Mouse (Mus musculus) adrenal gland, adult 2 months (tissue): ENCODE results near the gene Gga2. TPM values are rescaled to one million over a fixed set of nuclear protein-coding genes. Genes with fewer than 3 reads are reported as not detected.

Source experiments
- DNase-seq: peaks from one replicate; pipeline ENCODE4 v3.0.0; 2021
- polyA plus RNA-seq: library from polyadenylated mRNA; depleted of rRNA; stranded (reverse); fragments of >200 nt; gene quantifications from 2 replicates; pipeline ENCODE4 v1.2.3, GENCODE M21; 2012
- total RNA-seq, 2 experiments: library from RNA; stranded (reverse); gene quantifications; 2 replicates each; pipeline ENCODE4 v1.2.3; 2021

Gene Gga2
- total and polyA plus RNA-seq, 3 experiments: 19.0 to 20.2 (median 19.9) TPM

DNA sequence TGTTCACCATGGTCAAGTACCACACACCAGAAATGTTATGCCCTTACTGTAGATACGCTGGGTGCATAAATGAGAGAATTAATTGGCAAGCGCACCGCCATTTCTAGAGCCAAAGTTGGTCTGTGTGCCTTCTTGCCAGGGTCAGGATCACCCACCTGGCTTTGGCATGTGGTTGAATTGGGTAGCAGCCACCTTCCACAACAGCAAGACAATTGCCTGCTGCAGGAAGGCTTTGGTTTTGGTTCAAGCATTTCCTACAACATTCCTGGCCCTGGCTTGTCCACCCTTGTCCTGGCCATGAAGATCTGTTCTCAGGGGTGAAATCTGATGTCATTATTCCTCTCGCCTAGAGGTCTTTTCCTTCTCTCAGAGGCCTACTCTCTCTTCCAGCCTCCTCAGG lies 8.7 kb downstream of the Gga2 start:
- no peak for DNase-seq

DNA sequence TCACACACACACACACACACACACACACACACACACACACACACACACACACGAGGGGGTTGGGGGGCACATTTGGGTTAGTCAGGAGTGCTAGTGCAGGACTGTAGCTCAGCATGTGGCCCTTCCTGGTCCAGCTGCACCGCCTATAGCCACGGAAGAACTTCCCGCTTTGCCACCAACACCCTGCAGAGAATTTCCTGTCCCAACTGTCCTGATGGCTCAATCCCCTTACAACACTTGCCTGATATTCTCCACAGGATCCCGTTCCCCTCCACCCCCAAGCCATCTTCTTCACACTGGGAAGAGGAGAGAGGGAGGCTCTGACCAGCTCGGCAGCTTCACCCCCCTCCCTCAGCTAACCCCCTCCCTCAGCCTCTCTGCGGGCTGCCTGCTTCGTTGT lies 20.6 kb downstream of the Gga2 start:
- no peak for DNase-seq

DNA sequence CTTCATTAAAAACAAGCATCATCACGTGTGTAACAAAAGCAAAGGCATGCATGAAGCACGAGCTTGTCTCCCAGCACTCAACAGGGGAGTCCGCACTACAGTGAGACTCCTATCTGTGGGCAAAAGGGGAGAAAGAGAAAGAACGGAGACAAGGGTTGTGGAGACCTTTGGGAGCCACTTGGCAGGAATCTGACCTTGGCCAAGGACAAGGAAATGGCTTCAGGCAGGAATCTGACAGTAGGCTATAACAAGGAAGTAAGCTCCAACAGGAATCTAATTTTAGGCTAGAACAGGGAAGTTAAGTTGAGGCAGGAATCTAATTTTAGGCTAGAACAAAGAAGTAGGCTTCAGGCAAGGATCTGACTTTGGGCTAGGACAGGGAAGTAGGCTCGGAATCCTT lies 25.1 kb downstream of the Gga2 start:
- no peak for DNase-seq

DNA sequence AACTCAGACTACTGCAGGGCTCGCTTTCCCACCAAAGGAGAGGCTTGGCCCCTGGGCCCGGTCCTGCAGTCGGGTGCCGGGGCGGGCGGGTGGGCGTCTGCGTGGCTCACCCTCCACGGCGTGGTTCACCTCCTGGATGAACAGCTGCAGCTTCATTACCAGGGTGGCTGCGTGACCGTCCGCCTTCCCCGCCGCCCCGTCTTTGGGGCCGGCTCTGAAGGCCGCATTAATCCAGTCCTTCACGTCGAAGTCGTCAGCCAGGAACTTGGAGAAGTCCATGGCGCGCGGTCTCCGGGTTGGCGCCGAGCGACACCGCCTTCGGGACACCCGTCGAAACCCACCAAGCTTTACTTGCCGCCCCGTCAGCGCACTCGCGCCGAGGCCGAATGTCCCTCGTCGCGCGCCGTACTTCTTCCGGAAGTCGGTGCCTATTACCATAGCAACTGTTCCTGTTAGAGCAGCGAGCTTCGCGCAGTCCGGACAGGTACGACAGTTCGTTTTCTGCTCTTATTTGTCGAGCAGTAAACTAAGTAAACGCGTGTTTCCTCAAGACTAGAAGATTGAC lies 39.6 kb downstream of the Gga2 start, which contains the start of gene Cog7:
TSS of gene Cog7 (minus strand) at position 405 of the 565 bp plus-strand sequence.
- DNase-seq: peak; percentile 95

DNA sequence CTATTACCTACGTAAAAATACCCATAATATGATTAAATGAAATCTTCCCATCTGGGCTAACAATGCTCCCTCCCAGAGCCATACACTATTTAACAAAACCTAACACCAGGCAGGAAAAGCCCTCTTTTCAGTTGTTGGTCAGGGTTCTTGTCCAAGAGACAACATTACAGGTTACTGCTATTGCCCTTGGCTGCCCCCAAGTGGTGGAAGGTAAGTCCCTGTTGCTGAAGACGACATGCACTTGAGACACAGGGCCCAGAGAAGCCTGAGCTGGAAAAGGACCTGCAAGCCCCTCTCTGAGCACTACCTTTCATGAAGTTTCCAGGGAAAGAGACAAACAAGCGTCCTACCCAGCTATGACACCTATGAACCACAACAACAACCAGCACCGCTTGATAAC lies 46.0 kb downstream of the Gga2 start:
- peak; percentile 23 for DNase-seq

DNA sequence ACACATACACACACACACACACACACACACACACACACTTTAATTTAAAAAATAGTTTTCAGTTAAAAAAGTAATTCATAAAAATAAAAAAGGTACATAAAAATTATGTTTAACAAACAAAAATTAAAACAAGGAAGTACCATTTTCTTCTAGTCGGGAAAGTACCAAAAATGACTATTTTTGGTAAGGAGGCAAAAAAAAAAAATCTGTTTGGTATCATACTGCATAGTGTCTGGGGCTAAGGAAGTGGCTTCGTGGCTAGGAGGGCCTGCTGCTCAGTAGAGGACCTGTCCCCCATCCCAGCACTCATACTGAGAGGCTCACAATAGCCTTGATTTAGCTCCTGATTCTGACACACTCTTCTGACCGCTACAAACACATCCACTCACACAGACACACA lies 49.3 kb downstream of the Gga2 start:
- no peak for DNase-seq

DNA sequence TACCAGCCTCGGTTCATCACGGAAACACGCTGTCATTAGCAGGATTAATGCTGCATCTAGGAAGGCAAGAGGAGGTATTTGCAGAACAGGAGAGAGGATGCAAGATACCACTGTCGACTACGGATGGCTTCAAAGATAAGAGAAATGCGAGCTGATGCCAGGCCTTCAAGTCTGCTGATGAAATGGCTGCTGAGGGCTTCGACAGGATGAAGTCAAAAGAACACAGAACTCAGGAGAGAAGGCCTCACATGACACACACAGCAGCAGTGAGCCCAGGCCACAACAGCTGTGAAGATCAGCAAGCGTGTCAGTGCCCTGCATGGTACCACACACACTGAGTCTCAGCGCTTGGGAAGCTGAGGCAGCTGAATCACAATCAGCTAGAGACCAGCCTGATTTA lies 50.8 kb downstream of the Gga2 start:
- DNase-seq: no peak

DNA sequence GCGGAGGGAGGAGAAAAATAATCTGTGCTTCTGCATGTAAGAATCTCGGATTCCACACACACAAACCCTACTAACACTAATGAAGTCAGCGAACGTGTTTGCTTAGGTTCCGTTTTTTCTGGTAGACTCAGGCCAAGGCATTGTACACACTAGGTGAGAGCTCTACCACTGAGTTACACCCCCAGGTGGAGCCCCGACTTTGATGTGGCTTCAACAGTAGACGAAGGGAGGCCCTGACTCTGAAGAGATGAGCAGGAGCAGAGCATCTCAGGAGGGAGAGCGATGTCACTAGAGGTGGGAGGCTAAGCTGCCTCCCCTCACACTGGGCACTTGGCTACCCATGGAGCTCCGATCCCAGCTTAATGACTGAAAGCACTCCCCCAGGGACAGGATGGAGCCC lies 52.2 kb downstream of the Gga2 start:
- no peak for DNase-seq

DNA sequence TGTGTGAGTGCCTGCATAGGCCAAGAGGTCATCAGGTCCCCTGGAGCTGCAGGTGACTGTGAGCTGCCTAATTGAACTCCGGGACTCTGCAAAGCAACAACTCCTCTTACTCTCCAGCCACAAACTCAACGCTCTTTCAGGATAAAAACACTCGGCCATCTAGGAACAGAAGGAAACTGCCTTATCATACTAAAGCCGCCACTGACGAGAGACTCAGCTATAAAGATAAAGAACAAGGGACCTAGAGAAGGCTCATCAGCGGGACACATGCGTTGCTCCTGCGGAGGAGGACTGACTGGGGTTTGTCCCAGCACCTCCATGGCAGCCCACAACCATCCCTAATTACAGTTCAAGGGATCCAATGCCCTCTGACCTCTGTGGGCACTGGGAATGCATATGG lies 52.8 kb downstream of the Gga2 start:
- no peak for DNase-seq

DNA sequence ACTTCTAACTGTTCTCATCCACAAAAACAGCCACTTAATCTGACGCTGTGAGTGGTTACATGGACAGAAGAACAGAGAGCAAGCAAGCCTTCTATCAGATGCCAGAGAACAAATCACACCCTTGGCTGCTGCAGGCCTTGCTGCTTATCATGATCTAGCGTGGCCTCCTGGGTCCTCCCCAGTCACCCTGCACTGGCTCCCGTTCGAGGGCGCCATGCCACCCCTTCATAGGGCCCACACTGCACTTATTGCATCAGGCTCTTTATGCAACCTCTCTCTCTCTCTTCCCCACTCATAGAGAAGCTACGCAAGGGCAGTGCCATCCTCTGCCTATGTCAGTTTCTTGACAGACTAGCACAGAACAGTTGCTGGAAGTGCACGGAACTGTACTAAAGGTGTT lies 54.9 kb downstream of the Gga2 start:
- DNase-seq: peak; percentile 9

DNA sequence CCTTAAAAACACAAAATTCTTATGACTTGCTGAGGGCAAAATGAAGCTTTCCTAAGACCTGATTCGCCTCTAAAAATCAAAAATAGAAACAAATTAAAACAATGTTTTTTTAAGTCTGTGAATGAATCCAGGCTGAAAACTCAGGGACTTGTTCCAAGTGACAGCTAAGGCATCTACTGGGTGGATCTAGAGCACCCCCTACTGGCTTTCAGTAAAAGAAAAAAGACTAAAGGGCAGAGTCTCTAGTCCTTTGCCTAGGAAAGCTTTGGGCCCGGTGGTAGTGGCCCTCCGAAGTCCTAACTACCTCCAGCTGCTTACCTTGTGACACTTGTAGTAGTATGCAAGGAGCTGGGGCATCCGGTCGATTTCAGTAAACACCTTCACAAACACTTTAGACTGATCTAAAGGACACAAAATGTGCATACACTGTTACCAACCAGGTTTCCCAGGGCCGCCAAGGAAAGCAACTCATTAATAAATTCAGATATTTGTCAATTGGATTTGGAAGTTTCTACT lies 57.1 kb downstream of the Gga2 start:
- peak; percentile 17 for DNase-seq

DNA sequence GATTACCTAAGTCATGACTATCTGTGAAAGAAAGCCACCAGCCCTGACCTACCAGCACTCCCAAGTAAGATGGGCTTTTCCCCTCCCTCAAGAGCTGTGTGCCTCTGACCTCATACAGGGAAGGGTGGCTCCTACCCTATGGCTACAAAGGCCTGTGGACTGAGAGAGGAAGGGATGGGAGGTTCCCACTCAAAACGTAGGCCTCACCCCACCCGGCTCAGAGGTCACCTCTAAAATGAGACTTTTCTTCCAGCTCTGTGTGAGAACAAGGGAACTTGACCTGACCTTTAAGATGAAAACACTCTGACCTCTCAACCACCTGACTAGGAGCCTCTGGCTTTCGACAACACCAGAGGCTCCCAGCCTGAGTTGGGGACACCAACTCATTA lies 58.5 kb downstream of the Gga2 start:
- no peak for DNase-seq

DNA sequence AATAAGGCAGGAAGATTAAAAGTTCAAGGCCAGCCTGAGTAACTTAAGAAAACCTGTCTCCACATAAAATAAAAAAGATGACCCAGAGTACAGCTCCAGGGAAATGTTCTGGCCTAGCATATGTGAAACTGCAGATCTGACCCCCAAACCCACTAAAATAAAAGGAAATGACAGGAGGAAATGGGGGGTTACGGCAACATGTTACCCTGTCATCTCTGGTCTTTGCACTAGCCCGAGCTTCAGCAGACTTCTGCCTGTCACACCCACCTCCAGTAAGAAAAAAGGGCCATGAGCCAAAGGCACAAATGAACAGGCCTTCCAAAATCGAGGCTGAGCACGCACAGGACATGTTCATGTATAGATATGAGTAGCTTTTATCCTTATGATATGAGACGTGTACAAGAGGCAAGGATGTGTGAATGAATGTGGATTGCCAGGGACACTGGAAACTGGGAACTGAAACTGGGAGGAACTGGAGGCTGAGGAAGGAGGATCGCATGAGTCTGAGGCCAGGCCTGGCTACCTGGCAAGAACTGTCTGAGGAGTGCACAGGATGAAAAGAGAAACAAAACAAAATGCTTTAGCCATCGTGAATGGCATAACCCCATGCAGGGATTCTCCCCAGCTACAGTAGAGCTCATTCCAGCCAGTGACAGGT lies 59.0 kb downstream of the Gga2 start:
- no peak for DNase-seq

DNA sequence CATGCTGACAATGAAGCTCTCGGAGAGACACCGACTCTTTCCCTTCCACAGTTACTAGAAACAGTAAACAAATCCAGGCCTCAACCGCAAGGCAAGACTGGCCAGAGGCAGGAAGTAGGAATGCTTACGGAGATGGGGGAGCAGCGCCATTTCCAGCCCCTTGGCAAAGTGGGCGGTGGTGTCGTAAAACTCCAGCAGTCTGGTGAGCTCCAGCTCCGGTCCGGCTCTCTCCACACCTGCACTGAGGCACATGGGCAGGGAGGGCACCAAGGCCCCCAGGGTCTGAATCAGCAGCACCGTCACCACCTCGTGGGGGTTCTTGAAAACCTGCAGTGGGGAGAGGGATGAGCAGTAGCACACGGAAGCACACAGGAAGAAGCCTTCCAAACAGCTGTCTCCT lies 65.2 kb downstream of the Gga2 start:
- no peak for DNase-seq

DNA sequence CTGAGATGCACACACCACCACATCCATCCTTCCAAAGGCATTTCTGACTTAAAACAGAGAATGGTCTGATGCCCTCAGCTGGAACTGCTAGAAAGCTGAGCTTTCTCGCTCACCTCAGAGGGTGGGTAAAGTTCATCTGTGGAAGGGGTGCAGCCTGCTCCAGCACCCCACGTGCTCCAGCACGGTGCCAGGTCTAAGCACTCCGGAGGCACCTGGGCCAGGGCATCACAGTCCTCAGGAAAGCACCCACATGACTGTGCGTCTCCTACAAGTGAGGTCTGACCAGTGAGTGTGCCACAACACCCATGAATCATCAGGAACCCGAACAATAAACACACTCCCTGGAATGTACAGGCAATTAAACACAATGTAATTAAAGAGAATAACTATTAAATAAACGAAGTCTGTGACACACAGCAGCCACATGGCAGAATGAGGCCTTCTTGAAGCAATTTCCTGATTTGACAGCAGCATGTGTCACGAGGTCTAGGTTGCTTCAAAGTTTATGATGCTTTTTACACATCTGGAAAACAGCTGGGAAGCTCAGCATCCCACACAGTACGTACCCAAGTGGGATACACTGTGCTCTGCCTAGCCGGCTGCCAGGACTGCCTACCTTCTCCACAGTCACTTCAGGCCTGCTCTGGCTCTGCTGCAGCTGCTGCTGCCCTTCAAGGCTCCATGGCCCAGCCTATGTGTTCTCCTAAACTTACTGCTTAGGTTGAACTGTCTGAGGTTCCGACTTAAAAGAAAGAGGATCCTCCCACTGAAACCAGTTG lies 65.9 kb downstream of the Gga2 start:
- DNase-seq: no peak

DNA sequence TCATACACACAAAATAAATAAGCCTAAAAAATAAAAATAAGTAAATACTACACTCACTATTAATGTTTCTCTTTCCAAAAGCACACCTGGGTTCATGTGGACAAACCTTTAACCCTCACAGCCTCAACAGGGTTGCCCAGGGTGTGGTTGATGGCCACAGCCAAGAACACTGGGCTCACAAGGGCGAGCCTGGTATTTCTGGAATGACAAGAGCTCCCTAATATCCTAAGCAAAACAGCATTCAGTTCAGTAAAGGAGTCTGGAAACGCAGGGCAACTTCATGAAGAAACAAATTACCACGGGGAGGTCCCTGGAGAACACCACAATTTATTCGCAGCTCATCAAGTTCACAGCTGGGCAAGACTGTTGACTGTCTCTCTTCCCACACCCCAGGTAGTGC lies 73.5 kb downstream of the Gga2 start:
- DNase-seq: no peak

DNA sequence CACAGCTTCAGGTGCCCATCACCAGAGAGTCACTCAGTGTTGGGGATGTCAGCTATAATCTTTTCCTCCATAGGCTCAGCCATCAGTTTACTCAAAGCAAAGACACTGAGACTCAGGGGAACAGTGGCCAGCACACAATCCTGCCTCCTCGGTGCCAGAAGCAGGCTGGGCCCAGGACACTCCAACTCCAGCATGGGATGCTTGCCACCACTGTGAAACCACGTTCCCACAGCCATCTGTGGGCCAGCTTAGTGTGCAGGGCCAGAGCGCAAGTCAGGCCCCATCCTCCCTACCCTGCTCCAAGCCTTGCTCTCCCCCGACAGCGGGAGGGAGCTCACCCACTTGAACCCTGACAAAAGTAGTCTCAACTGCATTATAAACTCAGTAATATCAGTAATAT lies 74.8 kb downstream of the Gga2 start:
- DNase-seq: no peak

DNA sequence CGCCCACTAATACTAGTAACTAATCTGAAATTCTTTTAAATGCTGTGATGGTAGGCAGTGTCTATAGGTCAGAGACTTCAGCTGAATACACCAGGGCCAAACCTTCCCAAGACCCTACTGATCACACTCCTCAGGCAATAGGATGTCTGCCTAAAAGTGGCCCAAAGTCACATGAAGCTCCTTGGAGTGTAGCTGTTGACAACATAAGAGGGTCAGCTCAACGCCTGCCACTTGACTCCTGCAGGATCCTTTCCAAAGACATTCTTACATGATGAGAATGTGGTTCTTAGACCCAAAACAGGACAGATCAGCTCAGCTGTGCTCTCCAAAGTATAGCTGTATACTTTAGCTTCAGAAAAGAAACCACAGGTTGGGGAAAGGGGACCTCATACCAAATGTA lies 78.7 kb downstream of the Gga2 start:
- no peak for DNase-seq

DNA sequence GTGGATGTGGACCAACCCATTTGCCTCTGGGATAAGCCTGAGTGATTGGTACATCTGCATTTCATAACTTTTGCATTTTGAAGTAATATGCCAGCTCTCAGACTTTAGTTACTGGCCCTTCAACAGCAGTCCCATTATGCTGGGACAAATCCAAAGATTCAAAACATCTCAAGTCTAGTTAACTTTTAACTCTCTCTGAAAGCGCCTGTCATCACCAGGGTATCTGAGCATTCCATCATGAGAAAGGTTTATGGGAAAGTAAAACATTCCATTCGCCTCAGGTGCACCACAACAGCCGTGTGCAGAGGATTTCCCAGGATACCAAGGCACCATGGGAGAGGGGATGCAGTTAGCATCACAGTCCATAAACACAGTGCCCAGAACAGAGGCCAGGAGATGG lies 79.4 kb downstream of the Gga2 start:
- no peak for DNase-seq

DNA sequence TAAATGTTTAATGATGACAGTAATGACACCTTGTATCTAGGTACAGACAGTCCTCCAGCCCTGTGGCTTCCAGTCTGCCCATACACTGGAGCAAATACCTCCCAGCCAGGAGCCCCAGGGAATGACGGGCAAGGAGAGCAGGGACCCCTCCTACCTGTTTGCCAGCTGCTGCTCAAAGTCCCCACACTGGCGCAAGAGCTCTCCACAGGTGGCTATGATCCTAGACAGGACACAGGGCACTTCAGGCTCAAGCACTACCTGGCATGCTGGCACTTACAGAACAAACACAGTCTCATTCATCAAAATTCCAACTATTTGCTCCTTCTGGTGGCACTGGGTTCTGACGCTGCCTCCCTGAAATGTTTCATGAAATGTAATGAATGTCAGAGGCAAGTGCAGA lies 80.0 kb downstream of the Gga2 start:
- no peak for DNase-seq

DNA sequence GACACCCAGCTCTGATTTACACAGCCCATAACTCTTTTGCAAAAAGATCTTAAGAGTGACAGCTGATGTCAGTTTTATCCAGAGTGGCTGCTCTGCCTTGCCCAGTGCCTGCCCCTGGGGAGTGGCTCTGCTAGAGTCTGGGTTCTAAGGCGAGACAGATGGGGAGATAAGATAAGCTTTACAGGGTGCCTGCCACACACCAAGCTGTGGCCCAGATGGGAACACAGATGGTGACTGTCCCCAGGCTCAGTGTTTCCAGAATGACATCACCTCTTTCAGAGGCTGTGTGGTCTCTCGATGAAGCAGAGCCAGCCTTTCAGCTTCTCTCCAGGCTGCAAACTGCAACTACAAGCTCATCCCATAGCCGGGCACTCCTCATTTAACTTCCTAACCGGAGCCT lies 81.3 kb downstream of the Gga2 start:
- DNase-seq: no peak

DNA sequence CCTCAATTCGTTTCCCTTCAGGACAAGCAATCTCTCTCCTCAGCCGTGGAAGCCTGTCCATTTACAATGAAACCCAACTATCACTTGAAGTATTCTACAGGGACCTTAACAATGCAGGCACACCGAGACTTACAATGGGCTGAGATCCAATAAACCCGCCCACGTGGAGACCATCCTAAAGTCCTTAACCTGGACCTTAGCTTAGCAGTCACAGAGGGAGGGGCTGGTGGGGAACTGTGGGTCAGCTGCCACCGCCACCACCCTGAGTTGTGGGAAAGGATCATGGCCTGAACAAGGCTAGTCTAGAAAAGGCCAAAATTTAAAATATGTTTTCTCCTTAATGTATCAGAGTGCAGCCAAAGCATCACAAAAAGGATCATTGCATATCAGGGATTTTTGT lies 81.8 kb downstream of the Gga2 start:
- no peak for DNase-seq

DNA sequence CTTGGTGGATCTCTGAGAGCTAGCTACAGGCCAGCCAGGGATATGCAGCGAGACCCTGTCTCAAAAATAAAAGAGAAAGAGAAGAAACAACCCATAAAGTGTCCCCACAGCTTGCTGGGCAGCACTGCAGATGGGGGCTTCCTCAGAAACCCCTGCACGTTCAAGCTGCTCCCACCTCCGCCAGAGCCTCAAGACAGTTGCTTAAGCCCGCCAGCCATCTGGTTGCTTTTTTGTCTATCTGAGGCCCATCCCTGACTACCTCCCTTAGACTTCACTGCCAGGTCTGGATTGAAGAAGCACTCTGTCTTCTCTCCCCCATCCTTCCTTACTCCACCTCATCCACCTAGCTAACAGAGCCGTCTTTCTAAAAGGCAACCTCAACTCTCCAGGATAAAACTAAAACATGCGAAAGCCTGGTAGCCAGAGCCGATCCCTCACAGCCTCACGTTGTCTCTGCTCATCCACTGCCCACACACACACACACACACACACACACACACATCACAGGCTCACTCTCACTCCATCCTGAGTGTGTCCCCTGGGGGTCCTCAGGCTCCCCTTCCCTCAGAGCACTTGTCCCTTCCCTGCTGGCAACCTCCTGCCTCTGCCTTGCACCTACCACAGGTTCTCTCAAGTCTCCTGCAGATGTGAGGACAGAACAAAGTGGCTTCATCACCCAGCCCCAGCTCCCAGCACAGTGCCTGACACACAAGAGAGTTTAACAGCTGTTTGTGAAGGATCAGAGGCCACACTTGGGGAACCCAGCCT lies 82.7 kb downstream of the Gga2 start:
- no peak for DNase-seq
